Mouse (Mus musculus): ENCODE results near the gene Dmwd.
"Not testable (repeated sequence)": the region's sequence is repeated elsewhere in the genome, so short reads cannot be mapped to it uniquely, and the experiment has no call there.

Dmwd gene

DNA sequence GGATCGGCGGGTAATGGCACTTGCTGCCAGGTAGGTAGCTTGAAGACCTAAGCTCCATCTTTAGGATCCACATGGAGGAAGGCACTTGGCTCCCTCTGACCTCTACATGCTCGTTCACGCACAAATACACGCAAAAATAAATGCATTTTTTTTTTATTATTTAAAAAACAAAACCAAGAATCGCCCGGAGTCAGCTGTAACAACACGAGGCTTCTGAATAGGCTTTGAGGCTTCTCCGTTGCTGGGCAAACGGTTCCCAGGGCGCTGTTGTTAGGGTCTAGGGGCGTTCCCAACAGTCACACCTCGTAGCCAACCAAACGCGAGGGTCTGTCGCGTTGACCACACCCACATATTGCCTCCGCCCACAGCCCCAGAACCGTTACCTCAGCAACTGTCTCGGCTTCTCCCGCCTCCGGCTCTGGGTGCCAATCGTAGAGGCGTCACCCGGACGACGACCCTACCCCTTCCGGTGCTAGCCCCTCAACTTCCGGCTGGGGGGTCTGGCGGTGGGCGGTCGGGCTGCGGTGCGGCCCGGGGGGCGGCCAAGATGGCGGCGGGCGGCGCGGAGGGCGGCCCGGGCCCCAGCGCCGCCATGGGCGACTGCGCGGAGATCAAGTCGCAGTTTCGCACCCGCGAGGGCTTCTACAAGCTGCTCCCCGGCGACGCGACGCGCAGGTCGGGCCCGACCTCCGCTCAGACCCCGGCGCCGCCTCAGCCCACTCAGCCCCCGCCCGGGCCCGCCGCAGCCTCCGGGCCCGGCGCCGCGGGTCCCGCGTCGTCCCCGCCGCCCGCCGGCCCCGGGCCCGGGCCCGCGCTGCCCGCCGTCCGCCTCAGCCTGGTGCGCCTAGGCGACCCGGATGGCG lies at the start of gene Dmwd:
Gene Dmwd, plus strand, starts transcription at position 505 of the 863 bp plus-strand sequence.
- DNase-seq = peak; percentile 95

DNA sequence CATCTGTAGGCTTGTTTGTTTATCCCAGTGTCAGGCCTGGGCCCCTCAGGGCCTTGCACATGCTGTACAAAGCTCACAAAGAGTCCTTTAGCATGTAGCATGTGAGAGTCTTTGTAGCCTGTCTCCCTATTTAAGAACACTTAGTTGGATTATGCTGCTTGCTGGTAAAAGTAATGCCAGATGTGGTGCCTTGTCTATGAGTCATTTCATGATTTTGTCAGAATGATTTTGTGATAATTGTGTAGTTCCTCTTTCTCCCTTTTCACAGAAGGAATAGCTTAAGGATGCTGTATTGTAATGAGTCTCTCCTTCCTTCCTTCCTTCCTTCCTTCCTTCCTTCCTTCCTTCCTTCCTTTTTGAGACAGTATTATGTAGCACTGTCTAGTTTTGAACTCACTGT lies 48.0 kb upstream of the Dmwd start:
- no peak for DNase-seq

DNA sequence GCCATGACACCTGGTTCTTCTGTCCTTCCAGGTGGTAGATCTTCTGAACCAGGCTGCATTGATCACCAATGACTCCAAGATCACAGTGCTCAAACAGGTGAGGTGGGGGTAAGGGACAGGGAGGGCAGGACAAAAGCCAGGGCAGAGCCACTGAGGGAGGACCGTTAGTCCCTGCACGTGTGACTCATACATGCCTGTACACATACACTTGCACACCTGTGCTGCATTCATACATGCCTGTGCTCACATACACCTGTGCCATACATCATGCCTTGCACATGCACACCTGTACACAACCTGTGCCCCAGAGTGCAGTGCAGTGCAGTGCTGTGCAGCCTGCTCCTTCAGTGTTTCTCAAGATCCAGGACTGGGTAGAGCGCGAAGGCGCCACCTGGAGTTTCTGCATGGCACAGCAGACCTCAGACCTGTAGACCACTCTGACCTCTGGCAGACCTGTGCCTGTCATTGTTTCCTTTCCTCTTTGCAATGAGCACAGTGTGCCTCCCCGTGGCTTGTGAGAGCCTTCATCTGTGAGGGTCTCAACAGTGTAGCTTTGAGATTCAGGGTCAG lies 46.9 kb upstream of the Dmwd start:
- peak; percentile 72 for DNase-seq

- no peak for DNase-seq
Measured at GRCm38 (mm10) chr7:19031641-19032040, 44.4 kb upstream of the Dmwd start.

GRCm38 (mm10) chr7:19044616-19045015 lies 31.4 kb upstream of the Dmwd start:
- DNase-seq = no peak

DNA sequence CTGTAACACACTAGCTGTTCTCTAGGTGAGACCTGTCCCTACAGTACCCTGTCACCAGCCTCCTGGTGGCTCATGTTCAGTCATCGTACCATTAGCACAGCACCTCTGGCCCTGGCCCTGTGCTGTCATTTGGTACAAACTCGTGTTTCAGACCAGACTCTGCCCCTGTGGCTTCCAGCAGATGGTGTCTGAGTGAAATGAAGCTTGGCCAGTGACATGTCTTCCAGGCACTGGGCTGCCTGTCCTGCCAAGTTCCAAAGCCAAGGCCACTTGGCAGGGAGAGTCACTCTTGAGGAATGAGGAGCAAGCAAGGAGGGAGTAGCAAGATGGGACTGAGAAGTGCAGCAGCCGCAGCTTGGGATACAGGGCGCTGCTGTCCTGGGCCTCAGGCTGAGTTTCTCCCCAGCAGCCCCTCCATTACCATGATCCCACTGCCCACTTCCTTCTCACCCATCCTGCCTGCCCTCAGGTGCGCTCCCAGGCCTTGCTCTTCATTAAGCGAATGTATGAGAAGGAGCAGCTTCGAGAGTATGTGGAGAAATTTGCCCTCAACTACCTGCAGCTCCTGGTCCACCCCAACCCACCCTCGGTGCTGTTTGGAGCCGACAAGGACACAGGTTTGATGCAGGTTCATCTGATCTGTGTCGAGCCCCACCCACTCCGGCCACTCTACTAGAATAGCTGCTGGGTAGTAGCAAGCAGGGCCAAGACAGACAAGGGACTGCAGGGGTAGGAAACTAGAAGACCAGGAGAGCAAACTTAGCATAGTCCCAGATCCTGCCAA lies 29.5 kb upstream of the Dmwd start:
- DNase-seq = no peak

DNA sequence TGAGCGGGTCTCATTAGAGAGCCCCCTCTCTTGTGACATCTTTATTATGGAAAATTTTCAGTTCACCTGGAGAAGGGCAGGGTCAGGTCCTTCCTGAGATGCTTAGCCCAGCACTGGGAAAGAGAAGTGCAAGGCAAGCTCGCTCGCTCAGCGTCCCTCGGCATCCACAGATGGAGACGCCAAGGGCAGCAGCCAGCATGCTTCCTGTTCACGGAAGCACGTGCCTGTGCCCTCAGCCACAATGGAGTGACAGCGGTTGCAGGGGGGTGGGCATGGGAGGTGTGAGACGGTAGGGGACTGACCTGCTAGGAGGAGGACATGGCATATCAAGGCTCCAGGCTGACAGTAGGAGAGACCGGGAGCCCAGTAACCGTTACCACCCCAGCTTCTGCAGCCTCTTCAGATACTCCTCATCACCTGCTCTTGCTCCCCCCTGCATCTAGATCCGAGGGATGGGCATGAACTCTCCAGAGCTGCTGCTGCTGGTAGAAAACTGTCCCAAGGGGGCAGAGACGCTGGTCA lies 28.0 kb upstream of the Dmwd start:
- no peak for DNase-seq

GRCm38 (mm10) chr7:19049252-19049651 lies 26.8 kb upstream of the Dmwd start:
- DNase-seq = no peak

GRCm38 (mm10) chr7:19050172-19050571 lies 25.9 kb upstream of the Dmwd start:
- DNase-seq = no peak

- DNase-seq = no peak
Measured at GRCm38 (mm10) chr7:19051161-19051560, 24.9 kb upstream of the Dmwd start.

DNA sequence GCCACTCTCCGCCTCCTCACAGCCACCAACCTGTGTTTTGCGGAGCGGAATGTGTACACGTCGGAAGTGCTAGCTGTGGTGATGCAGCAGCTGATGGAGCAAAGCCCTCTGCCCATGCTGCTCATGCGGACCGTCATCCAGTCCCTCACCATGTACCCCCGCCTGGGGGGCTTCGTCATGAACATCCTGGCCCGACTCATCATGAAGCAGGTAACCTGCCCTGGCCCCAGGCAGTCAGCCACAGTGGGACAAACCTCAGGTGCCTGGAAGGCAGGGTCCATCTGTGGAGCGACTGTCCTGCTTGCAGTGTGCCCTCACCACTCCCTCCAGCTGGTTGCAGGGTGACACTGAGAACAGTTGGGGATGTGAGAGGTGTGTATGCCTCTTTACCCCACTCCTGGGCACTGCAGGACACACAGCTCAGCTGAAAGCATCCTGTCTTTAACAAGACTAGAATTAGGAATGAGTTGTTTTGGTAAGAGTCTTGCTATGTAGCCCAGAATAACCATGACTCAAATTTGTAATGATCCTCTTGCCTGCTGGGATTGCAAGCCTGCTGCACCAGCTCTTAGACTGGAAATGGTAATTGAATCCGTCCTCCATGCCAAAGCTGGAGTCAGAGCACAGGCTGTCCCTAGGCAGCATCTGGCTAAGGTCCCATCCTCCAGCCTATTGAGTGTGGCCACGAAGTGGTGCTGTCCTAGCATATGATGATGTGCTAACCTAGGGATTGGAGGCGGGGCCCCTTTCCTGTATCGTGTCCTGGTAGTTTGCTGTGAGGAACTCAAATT lies 23.5 kb upstream of the Dmwd start:
- DNase-seq = no peak

GRCm38 (mm10) chr7:19053136-19053532 lies 22.9 kb upstream of the Dmwd start:
- no peak for DNase-seq

DNA sequence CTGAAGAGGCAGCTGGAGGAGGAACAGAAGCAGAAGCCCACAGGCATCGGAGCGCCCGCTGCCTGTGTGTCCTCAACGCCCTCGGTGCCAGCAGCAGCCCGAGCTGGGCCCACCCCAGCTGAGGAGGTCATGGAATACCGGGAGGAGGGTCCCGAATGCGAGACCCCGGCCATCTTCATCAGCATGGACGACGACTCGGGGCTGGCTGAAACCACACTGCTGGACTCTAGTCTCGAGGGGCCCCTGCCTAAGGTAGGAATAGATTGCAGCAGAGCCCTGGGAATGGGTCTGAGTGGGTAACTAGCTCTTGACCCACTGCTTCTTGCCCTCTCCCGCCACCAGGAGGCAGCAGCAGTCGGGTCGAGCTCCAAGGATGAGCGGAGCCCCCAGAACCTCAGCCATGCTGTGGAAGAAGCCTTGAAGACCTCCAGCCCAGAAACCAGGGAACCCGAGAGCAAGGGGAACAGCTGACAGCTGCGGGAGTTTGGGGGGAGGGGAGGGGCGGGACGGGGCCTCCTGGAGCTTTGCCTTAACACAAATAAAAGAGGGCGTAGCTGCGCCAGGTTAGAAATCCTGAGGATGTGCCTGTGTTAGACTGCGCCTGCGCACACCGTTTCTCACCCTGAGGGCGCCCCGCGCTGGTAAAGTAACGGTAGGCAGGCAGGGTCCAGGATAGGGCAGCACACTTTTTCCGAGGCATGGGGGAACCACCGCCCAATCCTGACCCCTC lies 21.8 kb upstream of the Dmwd start, which contains the start of gene Rsph6a:
Gene Rsph6a, plus strand, starts transcription at position 644 of the 730 bp plus-strand sequence.
- DNase-seq = peak; percentile 52

DNA sequence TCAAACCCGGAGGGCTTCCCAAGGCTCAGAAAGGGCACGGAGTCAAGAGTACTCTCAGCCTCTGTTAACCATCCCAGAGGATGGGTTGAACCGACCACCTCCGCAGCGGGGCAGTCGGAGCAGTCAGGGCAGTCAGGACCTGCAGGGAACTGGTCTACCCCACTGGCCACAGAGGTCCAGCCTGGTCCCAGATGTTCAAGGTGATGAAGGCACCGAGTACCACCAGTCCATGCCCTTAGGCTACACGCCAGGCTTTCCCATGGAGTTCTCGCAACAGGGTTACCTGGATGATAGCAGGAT lies 21.3 kb upstream of the Dmwd start:
- no peak for DNase-seq

DNA sequence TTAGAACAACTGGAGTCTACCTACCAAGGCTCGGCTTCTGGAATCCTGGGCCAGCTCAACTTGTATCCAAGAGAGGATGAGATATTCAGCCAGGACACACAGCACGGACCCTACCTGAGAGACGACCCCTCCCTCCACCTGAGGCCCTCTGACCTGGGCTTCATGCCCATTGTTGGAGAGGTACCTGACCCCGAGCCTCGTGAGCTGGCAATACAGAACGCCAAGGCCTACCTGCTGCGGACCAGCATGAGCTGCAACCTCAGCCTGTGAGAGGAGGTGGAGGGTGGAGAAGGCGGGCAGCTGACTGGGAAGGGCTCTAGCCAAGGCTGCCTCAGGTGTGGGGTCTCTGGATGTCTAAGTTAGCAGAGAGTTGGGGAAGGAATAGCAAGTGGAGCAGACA lies 20.9 kb upstream of the Dmwd start:
- DNase-seq = no peak

DNA sequence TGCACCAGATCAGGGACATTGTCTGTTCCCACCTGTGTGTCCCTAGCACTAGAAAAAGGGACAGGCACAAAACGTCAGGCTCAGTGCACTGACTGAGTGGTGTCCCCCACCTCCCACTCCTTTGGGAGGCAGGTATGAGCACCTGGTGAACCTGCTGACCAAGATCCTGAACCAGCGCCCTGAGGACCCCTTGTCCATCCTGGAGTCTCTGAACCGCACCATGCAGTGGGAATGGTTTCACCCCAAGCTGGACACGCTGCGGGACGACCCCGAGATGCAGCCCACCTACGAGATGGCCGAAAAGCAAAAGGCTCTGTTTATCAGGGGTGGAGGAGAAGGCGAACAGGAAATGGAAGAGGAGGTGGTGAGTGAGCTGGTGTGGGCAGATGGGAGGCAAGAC lies 18.6 kb upstream of the Dmwd start:
- no peak for DNase-seq

DNA sequence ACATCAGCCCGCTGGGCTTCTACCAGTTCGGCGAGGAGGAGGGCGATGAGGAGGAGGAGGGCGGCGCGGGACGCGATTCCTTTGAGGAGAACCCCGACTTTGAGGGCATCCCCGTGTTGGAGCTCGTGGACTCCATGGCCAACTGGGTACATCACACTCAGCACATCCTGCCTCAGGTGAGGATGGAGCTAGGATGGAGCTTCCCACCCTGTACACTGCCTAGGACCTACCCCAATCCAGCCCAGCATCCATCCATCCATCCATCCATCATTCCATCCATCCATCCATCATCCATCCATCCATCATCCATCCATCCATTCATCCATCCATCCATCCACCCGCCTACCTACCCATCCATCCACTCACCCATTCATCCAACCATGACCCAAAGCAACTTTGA lies 10.1 kb upstream of the Dmwd start:
- DNase-seq = no peak

DNA sequence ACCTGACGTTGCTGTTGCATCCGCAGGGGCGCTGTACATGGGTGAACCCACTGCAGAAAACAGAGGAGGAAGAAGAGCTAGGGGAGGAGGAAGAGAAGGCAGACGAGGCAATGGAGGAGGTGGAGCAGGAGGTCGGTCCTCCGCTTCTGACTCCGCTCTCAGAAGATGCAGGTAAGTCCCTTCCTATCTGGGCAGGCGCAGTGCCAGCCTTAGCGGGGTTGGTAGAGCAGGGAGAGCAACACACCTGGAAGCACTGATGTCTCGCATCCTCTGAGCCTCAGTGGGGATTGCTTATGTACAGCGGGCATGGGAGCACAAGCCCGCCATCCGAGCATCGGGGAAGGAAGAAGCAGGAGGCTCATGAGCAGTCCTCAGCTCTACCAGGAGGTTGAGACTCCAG lies 9.0 kb upstream of the Dmwd start:
- DNase-seq = no peak

DNA sequence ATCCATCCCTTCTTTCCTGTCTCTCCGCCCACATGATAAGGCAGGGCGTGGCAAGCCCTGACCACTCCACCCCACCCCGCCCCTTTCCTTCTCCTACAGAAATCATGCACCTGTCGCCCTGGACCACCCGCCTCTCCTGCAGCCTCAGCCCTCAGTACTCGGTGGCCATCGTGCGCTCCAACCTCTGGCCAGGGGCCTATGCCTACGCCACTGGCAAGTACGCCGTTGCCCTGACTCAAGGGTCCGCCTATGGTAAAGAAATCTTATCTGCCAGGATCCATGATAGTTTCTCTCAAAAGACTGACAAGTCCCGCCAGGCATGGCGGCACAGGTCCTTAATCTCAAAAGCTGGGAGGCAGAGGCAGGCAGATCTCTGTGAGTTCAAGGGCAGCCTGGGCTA lies 8.1 kb upstream of the Dmwd start:
- no peak for DNase-seq

- peak; percentile 78 for DNase-seq
Measured at GRCm38 (mm10) chr7:19068707-19069106, 7.3 kb upstream of the Dmwd start.

DNA sequence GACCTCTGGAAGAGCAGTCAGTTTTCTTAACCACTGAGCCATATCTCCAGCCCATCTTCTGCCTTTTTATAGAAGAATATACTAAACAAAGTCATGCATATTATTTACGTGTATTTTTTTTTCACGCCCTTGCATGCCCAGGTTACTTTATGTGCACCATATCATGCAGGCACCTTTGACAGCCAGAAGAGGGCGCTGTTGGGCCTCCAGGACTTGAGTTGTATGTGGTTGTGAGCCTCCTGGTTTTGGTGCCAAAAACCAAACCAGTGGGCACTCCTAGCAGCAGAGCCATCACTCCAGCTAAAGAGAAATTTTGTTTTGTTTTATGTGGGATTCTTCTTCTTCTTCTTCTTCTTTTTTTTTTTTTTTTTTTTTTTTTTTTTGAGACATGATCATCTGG lies 6.5 kb upstream of the Dmwd start:
- DNase-seq = no peak

GRCm38 (mm10) chr7:19071024-19071423 lies 5.0 kb upstream of the Dmwd start:
- not testable (repeated sequence) for DNase-seq

All from thymus, postnatal 14 days (tissue).